Mouse (Mus musculus) liver, embryonic 11.5 days (tissue): ENCODE results near the gene Eif4ebp2. TPM values are rescaled to one million over a fixed set of nuclear protein-coding genes. Genes with fewer than 3 reads are reported as not detected.

Source experiments
- ATAC-seq: fragments of 200-750 bp; cut with Nextera tagmentation; replicated peaks from 2 replicates; pipeline ENCODE4 v1.8.0; 2017; ENCODE audit warnings: moderate number of reproducible peaks, mild to moderate bottlenecking, moderate TSS enrichment, moderate library complexity; ENCODE audit not compliant: low FRiP score
- DNase-seq: peaks from one replicate; pipeline ENCODE4 v3.0.0-alpha.2; 2017; ENCODE audit warnings: low spot score
- H3K27ac ChIP-seq: fragments of 300-500 bp; sonication (generic); 2 replicates; pipeline ENCODE4 v1.5.1; 2014; ENCODE audit warnings: mild to moderate bottlenecking, low read depth, low read length, control low read depth
- H3K27me3 ChIP-seq: fragments of 300-500 bp; sonication (generic); replicated peaks from 2 replicates; pipeline ENCODE4 v1.6.1; 2014; ENCODE audit warnings: low read length, mixed read lengths; ENCODE audit not compliant: control insufficient read depth, insufficient read depth
- H3K36me3 ChIP-seq: fragments of 300-500 bp; sonication (generic); 2 replicates; pipeline ENCODE4 v1.6.1; 2014; ENCODE audit warnings: mild to moderate bottlenecking, low read length, moderate library complexity, mixed read lengths; ENCODE audit not compliant: control insufficient read depth, insufficient read depth
- H3K4me1 ChIP-seq: fragments of 300-500 bp; sonication (generic); replicated peaks from 2 replicates; pipeline ENCODE4 v1.6.1; 2014; ENCODE audit warnings: low read length, mixed read lengths; ENCODE audit not compliant: control insufficient read depth, insufficient read depth
- H3K4me2 ChIP-seq: fragments of 300-500 bp; sonication (generic); 2 replicates; pipeline ENCODE4 v1.6.1; 2014; ENCODE audit warnings: mild to moderate bottlenecking, control low read depth, moderate library complexity
- H3K4me3 ChIP-seq: fragments of 300-500 bp; sonication (generic); 2 replicates; pipeline ENCODE4 v1.5.1; 2014; ENCODE audit warnings: low read depth, low read length, control low read depth
- H3K9ac ChIP-seq: fragments of 300-500 bp; sonication (generic); 2 replicates; pipeline ENCODE4 v1.6.1; 2014; ENCODE audit warnings: low read depth, low read length, control low read depth
- H3K9me3 ChIP-seq: fragments of 300-500 bp; sonication (generic); 2 replicates; pipeline ENCODE4 v1.6.1; 2016; ENCODE audit warnings: low read length, inconsistent platforms, mixed read lengths; ENCODE audit not compliant: control insufficient read depth
- WGBS: fragments of 180-500 bp; shearing (Covaris S2); extraction: QIAGEN DNeasy Blood & Tissue Kit; methylation state at CpG from one replicate; pipeline ENCODE4 v1.1.7; 2014; 5-methylcytosine and 5-hydroxymethylcytosine counted together
- polyA plus RNA-seq: library from polyadenylated mRNA; unstranded; fragments of >200 nt; fragmentation: Nextera tagmentation; extraction: Ambion mirVana; gene quantifications from 2 replicates; pipeline ENCODE4 v1.2.1, GENCODE M21; 2014

The Eif4ebp2 gene
- polyA plus RNA-seq, 1 experiment from 2014 or later = 27.1 TPM

DNA sequence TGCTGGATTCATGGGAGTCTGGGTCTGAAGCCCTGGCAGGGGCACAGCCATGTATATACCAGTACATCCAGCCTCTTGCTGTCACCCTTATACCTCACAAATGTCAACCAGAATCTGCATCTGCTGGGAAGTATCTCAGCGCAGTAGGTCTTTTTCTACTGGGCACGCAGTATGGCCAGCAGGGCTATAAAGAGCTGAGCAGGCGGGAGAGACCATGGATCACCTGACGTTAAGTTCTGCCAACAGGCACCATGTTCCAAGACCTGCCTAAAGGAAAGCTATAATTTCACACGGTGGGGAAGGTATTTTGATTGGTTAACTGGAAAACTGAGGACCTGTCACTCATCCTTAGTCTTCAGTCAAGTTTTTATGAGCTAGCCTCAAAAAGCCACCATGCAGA is 23.4 kb downstream of the Eif4ebp2 start:
- Histone ChIP-seq H3K9ac (no peak overlapping the region), H3K4me1 (peaks cover 7% of the 10 kb centered on the region), H3K27me3 (no peaks in the 10 kb centered on the region), H3K36me3 (peaks cover 30% of the 10 kb centered on the region), H3K9me3 (no peaks in the 10 kb centered on the region), H3K27ac (no peak overlapping the region), H3K4me3 (no peak overlapping the region), H3K4me2 (no peak overlapping the region)
- ATAC-seq (no peak), DNase-seq (no peak)
- 88% methylated on average over 5 of the region's 5 CpGs for WGBS

DNA sequence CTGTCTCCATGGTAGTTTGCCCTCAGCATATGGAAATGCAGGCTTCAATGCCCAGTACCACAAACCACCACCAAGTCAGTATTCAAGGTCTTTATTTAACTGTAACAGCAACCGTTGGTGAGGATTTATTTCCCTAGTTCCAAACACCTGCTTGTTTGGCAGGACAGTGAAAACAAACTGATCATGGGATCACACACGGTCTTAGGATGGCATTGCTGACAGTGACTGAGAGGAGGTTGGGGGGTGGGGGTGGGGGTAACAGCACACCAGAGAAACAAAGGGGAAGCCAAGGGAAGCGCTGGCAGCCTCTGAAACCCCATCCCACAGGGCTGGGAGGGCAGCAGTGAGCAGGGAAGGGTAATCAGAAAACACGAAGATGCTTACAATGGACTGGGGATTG is 24.0 kb downstream of the Eif4ebp2 start:
- H3K4me1 ChIP-seq = peaks cover 7% of the 10 kb centered on the region
- no peak overlapping the region for H3K9ac ChIP-seq
- H3K27ac ChIP-seq = no peak overlapping the region
- no peaks in the 10 kb centered on the region for H3K9me3 ChIP-seq
- no peak for DNase-seq
- ATAC-seq = no peak
- 64% methylated on average over 4 of the region's 4 CpGs for WGBS
- peaks cover 24% of the 10 kb centered on the region for H3K36me3 ChIP-seq
- no peak overlapping the region for H3K4me2 ChIP-seq
- no peaks in the 10 kb centered on the region for H3K27me3 ChIP-seq
- no peak overlapping the region for H3K4me3 ChIP-seq

DNA sequence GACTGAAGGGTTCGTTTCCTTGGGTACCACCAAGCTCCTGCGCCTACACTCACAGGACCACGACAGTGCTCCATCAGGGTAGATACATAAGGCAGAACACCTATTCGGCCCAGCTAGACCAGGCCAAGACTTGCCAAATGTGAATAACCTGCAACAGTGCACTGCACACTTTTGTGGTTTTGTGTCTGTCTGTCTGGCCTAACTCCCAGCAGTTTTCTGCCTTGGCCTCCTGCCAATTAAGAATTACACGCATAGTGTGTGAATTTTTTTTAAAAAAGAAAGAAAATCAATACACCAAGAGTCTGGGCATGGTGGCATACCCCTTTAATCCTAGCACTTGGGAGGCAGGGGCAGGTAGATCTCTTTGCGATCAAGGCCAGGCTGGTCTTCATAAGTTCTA is 24.5 kb downstream of the Eif4ebp2 start:
- Histone ChIP-seq H3K27ac (no peak overlapping the region), H3K4me1 (peaks cover 7% of the 10 kb centered on the region)

DNA sequence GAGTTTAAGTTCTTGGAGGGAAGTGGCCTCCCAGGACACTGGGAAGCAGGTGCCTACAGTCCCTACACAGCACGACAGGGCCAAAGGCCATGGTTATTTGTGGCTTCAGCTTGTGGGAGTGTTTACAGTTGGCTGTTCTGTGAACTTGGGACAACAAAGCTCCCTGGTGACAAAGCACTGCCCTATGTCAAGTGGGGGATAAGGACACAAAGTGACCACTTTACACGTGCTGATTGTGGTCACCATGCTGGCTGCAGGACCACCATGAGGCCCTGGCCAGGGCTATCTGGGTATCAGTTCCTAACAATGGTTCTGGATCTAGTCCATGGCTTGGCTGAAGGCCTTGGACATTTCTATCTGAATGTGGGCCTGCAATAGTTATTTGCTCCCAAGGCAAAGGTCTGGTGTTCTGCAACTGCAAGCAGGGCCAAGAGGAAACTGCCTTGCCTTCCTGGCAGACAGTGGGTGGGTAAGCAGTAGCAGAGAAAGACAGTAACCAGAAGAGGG is 26.2 kb downstream of the Eif4ebp2 start:
- Histone ChIP-seq H3K9ac (no peak overlapping the region), H3K27me3 (no peaks in the 10 kb centered on the region), H3K27ac (peak overlapping the region; percentile 45; the same call in 1 of the 2 replicates), H3K36me3 (peaks cover 12% of the 10 kb centered on the region; the same call in 1 of the 2 replicates), H3K4me2 (no peak overlapping the region), H3K9me3 (no peaks in the 10 kb centered on the region), H3K4me3 (no peak overlapping the region), H3K4me1 (peaks cover 7% of the 10 kb centered on the region)
- ATAC-seq = 0 out of 2 replicates have a peak, but pooled peaks have one; percentile 21
- WGBS = 49% methylated on average over 2 of the region's 2 CpGs
- no peak for DNase-seq

More for the DNA sequence above, 24.5 kb downstream of the Eif4ebp2 start:
- WGBS = 92% methylated on average over 6 of the region's 6 CpGs
- no peak overlapping the region for H3K9ac ChIP-seq
- no peak overlapping the region for H3K4me3 ChIP-seq
- peaks cover 19% of the 10 kb centered on the region for H3K36me3 ChIP-seq
- H3K9me3 ChIP-seq = no peaks in the 10 kb centered on the region
- no peak overlapping the region for H3K4me2 ChIP-seq
- no peaks in the 10 kb centered on the region for H3K27me3 ChIP-seq
- ATAC-seq (no peak), DNase-seq (no peak)

DNA sequence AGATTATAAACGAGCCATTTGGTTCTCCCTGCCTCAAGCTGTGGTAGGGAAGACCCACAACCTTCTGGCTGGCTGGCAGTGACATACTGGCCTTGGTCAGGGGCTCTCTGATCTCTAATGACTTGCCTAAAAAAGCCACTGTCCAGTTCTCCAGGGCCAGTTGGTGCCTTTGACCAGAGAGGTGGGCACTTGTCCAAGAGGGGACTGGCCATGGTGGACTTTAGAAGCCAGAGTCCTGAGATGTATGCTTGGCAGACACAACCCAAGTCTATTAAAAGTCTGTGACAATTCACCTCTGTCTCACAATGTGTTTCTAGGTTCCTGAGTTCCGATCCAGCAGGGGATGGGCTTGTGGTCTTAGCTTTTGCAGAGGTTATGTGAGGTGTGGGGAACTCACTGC is 27.4 kb downstream of the Eif4ebp2 start:
- Histone ChIP-seq H3K9ac (no peak overlapping the region), H3K9me3 (no peaks in the 10 kb centered on the region), H3K36me3 (peaks cover under 1% of the 10 kb centered on the region; the same call in 1 of the 2 replicates), H3K27me3 (peaks cover 5% of the 10 kb centered on the region), H3K4me1 (peaks cover 7% of the 10 kb centered on the region), H3K4me2 (no peak overlapping the region), H3K4me3 (no peak overlapping the region), H3K27ac (no peak overlapping the region)
- ATAC-seq (no peak), DNase-seq (no peak)
- WGBS = 68% methylated on average over 2 of the region's 2 CpGs

DNA sequence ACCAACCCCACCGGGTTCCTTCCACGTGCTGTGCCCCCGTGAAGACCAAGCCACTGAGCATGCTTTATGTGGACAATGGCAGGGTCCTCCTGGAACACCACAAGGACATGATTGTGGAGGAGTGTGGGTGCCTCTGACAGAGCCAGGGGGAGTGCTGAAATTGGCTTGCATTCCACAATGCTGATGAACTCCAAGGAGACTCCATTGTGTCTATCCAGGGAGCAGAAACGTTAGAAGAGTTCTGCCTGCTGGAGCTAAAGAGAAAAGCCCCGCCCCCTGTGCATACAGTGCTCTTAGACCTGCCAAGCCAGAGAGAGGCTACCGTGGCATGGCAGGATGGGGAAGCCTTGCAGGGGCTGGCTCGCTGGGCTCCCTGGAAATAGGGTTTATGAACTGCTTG is 28.0 kb downstream of the Eif4ebp2 start:
- peaks cover 7% of the 10 kb centered on the region for H3K4me1 ChIP-seq
- H3K27me3 ChIP-seq = peaks cover 10% of the 10 kb centered on the region
- DNase-seq (no peak), ATAC-seq (no peak)
- H3K9me3 ChIP-seq = no peaks in the 10 kb centered on the region
- H3K4me3 ChIP-seq = no peak overlapping the region
- H3K9ac ChIP-seq = no peak overlapping the region
- 37% methylated on average over 7 of the region's 7 CpGs for WGBS
- no peaks in the 10 kb centered on the region; the same call in 1 of the 2 replicates for H3K36me3 ChIP-seq
- H3K4me2 ChIP-seq = no peak overlapping the region
- no peak overlapping the region for H3K27ac ChIP-seq

DNA sequence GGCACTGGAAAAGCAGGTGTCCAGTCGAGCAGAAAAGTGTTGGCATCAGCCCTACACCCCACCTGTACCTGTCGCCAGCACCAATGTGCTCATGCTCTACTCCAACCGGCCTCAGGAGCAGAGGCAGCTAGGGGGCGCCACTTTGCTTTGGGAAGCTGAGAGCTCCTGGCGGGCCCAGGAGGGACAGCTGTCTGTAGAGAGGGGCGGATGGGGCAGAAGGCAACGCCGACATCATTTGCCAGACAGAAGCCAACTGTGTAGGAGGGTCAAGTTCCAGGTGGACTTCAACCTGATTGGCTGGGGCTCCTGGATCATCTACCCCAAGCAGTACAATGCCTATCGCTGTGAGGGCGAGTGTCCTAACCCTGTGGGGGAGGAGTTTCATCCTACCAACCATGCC is 29.2 kb downstream of the Eif4ebp2 start:
- Histone ChIP-seq H3K4me1 (peaks cover 7% of the 10 kb centered on the region), H3K36me3 (no peaks in the 10 kb centered on the region), H3K4me2 (no peak overlapping the region), H3K27me3 (peaks cover 22% of the 10 kb centered on the region), H3K9me3 (no peaks in the 10 kb centered on the region), H3K4me3 (no peak overlapping the region), H3K27ac (no peak overlapping the region), H3K9ac (no peak overlapping the region)
- DNase-seq (no peak), ATAC-seq (no peak)
- 61% methylated on average over 10 of the region's 10 CpGs for WGBS

DNA sequence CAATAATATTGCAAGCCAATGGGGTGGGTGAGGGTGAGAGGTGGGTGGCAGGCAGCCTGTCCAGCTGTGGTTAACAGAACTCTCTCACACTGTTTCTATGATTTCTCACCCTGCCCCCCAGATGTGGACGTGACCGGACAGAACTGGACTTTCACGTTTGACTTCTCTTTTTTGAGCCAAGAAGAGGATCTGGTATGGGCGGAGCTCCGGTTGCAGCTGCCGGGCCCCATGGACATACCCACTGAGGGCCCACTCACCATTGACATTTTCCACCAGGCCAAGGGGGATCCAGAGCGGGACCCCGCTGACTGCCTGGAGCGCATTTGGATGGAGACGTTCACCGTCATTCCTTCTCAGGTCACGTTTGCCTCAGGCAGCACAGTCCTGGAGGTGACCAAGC is 29.6 kb downstream of the Eif4ebp2 start:
- WGBS = 73% methylated on average over 12 of the region's 12 CpGs
- Histone ChIP-seq H3K27me3 (peaks cover 27% of the 10 kb centered on the region), H3K9me3 (no peaks in the 10 kb centered on the region), H3K9ac (no peak overlapping the region), H3K4me3 (no peak overlapping the region), H3K4me2 (no peak overlapping the region), H3K36me3 (no peaks in the 10 kb centered on the region), H3K4me1 (peaks cover 7% of the 10 kb centered on the region), H3K27ac (no peak overlapping the region)
- ATAC-seq (no peak), DNase-seq (no peak)

DNA sequence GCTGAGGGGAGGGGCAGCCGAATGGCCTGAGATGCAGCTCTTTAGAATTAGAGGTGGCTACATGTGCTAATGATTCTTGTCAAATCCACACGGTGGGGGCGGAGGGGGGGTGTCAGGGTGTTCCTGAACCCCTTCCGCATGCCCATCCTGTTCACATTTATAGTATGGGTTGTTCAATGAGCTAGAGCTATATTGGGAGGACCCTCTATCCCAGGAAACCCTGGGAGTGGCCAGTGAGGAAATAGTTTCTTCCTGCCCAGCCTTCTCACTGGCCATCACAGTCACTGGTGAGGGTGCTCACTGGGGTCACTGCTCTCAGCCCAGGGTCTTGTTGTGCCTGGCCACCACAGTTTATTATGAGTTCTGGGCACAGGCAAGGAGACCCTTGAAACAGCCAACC is 32.5 kb downstream of the Eif4ebp2 start:
- Histone ChIP-seq H3K27ac (no peak overlapping the region), H3K4me2 (no peak overlapping the region; the same call in 1 of the 2 replicates), H3K9me3 (no peaks in the 10 kb centered on the region), H3K4me3 (no peak overlapping the region), H3K36me3 (no peaks in the 10 kb centered on the region), H3K27me3 (peaks cover 38% of the 10 kb centered on the region), H3K4me1 (peaks cover 8% of the 10 kb centered on the region), H3K9ac (no peak overlapping the region)
- DNase-seq (no peak), ATAC-seq (no peak)
- WGBS = 54% methylated on average over 4 of the region's 4 CpGs
